Mouse (Mus musculus) natural killer cell, adult 2 months (primary cell): Measurements from ENCODE around the gene Cetn3.

Experiments
- DNase-seq, 2 experiments: peaks; one replicate each; pipeline ENCODE4 v3.0.0; 2022; ENCODE audit warnings: low spot score in 2 of 2

The Cetn3 gene

GRCm38 (mm10) chr13:81782971-81783404 lies at the start of gene Cetn3:
Cetn3 (plus strand) TSS chr13:81783077.
- DNase-seq: peak; percentile 93

GRCm38 (mm10) chr13:81736606-81737005 lies 46.3 kb upstream of the Cetn3 start:
- no peak for DNase-seq

DNA sequence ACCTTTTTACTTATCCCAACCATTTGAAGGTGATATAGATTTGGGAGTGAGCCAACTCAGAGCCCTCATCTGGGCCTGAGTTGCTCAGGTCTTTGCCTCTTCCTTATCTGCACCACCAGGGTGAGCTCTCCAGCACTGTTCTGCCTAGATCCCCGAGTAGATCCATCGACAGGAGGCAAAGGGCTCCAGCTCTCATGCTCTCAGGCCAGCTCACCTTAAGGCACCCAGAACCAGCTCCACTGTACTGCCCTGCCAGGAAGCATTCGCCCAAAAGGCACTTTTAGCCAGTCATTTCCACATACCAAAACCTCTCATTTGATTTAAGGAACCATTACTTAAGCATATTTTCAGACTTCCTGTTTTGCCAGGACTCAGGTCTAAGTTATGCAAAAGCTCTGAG lies 42.0 kb upstream of the Cetn3 start:
- no peak for DNase-seq

- DNase-seq: no peak
These were observed 39.3 kb upstream of the Cetn3 start for GRCm38 (mm10) chr13:81743391-81744091.

GRCm38 (mm10) chr13:81744092-81744396 lies 38.8 kb upstream of the Cetn3 start:
- no peak for DNase-seq

DNA sequence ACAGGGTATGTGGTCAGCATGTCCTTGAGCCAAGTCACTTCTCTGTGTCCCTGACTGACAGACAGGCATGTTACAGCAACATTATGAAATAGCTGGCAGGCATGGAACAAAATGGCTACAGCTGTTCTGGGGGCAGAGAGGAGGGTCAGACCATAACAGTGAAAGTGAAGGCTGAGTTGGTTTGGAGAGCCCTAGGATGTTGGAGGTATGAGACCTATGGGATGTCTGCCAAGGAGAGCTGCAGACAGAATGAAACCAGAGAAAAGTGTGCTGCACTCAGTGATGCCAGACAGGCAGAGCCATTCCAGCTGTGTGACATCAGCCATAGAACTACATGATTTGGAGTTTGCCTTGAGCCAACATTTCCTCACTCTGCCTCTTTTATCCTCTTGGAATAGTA lies 28.0 kb upstream of the Cetn3 start:
- no peak for DNase-seq

- DNase-seq: no peak
These were observed 27.6 kb upstream of the Cetn3 start for GRCm38 (mm10) chr13:81755324-81755723.

- DNase-seq: no peak
These were observed 25.7 kb upstream of the Cetn3 start for GRCm38 (mm10) chr13:81757058-81757660.

GRCm38 (mm10) chr13:81760379-81760778 lies 22.5 kb upstream of the Cetn3 start:
- no peak for DNase-seq

DNA sequence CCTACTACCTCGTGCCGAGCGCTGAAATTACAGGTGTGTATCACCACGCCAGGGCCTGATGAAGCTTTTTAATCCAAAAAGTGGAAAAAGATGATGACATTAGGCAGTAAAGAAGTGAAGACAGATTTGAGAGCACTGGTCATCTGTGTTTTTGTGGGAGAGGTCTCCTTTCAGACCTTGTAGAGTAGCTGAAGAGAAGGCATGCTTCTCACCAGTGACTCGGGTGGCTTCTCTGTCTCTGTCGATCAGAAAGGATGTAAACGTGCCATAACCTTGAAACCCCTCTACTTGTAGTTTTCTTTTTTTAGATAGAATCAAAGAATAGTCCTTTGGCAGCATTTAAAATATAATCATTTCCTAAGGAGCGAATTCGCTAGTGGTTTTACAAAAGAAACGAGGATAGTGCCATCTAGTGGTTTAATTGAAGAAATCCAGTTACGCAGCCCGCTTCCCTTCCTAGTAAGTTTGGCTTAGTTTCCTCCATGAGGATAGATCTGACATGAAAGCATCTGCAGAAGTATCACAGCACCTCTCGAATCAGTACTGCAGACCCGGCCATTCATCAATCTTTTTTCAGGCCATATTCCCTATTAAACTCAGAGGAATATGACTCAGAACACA lies 21.2 kb upstream of the Cetn3 start:
- peak; percentile 16 to 21 for DNase-seq

DNA sequence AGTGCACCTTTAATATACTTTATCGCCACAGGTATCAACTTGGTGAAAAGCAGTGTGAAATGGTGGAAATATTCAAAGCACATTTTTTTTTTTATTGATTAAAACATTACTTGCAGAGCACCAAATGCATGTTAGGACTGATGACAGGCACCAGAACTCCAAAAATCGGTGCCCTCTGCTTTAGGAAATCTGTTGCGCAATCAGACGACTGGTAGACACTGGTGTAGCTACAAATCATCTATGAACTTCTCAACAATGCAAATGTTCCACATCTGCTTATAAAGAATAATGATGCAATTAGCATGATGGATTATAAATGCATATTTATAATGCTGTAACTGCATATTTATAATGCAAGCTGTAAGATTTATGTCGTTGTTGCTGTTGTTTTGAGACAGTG lies 18.7 kb upstream of the Cetn3 start:
- no peak for DNase-seq

DNA sequence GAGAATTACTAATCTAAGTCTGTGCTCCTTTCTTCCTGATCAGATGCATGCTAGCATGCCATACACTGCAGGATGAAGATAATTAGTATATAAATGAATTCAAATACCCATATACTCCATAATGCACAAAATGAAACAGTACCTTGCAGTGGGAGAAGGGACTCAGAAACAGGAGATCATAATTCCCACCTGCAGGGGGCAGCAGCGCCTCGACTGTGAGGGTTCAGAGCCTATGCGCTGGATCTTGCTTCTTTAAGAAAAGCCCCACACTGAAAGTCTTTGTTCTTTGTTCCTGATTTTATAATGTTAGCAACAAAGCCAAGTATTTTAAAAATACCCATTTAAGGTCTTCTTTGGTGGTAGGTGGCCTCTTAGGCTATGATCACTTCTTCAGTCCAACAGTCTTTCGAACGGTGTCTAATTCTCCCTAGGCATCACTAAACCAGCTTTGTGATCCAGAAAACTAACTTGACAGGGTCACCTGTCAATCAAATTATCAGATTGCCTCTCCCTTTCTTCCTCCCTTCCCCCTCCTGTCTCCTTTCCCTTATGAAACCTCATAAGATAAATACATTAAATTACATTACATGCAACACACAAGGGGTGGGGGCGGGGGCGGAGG lies 15.7 kb upstream of the Cetn3 start:
- peak; percentile 14 to 60 for DNase-seq

DNA sequence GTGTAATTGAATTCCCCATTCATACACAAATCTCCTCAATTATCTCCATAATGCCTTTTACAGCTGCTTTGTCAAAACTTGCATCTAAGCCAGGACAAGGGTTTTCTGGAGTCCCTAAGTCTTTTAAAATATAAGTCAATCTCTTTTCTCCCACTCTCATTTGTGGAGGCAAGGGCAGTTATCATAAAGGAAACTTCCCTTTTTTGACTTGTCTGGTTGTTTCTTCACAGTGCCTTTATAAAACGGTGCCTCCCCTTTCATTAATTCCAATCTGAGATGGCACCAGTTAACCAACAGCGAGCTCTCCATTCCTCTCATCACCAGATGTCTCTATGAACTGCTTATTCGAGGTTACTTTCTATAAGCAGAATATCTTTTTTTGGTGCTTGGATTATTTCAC lies 6.7 kb upstream of the Cetn3 start:
- no peak for DNase-seq

GRCm38 (mm10) chr13:81782475-81782874 lies 402 bp upstream of the Cetn3 start:
- DNase-seq: no peak

DNA sequence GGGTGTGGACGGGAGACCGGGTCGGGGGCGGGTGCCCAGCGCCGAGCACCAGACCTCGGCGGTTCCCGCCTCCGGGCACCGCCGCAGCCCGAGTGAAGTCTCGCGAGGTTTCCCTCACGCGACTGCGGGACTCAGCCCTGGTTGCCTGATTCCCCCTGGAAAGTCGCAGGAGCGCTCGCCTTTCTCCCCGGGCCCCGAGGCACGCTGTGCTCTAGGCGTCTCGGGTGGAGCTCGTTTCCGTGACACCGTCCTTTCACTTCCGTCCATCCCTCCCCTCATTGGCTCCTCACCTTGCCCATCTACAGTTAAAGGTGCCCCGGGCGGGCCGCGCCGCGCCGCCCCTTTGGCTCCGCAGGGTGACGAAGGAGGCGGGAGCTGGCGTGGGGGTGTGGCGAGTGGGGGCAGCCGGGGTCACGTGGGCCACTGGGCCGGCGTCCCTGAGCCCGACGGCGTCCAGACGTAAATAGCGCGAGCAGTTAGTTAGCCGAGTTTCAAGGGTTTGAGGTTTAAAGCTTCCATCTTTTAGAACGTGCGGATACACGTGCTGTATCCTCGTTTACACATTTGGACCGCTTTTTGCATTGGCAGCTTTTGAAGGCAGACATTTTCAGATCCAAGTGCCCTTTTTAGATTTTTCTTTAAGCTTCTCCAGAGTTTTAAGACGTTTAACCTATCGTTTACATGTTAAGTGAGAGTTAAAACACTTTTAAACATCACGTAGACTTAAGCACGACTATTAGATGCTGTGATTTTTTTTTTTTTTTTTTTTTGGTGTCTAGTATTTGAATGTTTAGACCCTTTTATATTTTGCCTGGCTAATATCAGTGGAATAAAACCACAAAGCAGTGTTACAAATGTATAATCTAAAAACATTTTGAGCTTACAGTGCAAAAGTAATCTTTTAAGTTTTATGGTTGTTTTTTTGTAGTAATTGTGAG lies 797 bp downstream of the Cetn3 start:
- peak; percentile 97 to 98 for DNase-seq

DNA sequence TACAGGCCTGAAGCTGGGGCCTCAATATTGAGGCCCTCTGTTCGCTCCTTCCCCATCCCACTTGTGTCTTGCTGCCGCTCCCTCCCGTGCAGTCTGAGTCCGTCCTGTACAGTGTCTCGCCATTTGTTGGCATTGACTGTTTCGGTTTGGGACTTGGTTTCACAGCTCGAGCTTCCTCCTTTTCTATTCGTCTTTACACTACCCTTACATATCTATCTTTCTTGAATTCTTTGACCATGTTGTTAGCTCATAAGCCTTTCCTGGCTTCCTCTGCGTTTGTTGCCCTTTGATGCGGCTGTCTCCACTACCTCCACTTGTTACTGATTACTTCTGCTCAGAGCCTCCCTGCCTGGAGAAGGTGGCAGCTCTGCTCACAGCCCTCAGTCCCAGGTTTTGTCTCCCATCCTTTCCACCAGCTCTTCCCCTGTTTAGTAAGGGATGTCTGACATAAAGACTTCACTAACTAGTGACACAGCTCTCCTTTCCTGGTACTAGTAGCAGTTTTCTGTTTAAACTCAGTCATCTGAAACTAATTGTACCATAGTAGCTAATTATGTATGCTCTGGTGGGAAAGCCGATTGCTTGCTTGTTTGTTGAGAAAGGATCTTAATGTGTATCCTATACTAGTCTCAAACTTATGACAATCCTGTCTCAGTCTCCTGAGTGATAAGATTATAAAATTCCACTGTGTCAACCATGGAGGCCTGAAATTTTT lies 3.0 kb downstream of the Cetn3 start:
- DNase-seq: no peak

DNA sequence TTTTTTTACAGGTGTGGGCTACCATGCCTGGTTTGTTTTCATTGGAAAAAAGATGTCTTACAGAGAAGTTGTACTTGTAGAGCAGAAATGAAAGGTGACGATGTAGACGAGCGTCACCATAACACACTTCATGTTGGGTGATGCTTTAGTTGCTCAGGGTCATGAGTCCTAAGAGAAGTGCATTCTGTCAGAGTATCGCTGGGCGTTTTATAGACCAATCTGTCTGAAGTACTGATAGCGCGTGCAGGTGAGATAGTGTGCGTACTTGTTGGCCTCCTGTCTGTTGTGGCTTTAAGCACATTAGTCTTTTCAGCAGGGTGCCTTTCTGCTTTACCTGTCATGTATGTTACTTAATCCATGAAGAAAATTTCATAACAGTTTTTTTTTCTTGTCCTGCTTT lies 7.3 kb downstream of the Cetn3 start:
- DNase-seq: no peak

- DNase-seq: no peak
These were observed 9.0 kb downstream of the Cetn3 start for GRCm38 (mm10) chr13:81791861-81792260.

DNA sequence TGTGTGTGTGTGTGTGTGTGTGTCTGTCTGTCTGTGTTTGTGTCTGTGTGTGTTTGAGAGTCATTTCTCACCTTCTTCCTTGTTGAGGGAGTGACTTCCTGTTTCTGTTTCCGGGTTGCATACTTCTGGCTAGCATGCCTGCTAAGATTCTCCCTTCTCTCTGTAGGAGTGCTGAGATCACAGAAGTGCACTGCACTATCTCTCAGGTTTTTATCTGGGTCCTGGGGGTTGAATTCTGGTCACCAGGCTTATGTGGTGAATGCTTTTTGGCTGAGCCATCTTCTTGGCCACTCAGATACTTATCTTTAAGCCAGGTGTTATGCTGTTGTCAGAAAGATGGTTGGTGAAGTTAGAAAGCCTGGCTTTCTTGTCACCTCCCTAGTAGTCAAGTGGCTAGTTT lies 11.0 kb downstream of the Cetn3 start:
- DNase-seq: peak; percentile 48 to 52

DNA sequence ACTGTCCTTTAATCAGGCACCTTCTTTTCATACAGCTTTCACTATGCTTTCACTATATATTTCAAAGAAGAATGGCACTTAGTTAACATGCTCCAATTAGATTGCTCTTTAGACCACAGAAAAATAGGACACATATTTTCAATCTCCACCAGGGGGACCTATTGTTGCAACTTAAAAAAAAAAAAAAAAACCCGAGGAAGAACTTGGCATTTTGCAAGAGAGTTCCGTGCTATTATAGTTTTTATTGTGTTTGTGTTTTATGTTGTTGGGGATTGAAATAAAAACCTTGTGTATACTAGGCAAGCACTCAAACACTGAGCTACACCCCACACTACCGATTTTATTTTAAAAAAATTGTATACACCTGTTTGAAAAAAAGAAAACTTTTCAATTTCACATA lies 18.2 kb downstream of the Cetn3 start:
- no peak for DNase-seq

- DNase-seq: no peak
These were observed 20.8 kb downstream of the Cetn3 start for GRCm38 (mm10) chr13:81803713-81804112.
